Mouse (Mus musculus) embryonic facial prominence, embryonic 10.5 days (tissue): ENCODE results near the gene Btbd35f3. TPM values are rescaled to one million over a fixed set of nuclear protein-coding genes. Genes with fewer than 3 reads are reported as not detected.
"Not testable (repeated sequence)": the region's sequence is repeated elsewhere in the genome, so short reads cannot be mapped to it uniquely, and the experiment has no call there.

ENCODE experiments used
- DNase-seq: peaks from one replicate; pipeline ENCODE4 v3.0.0-alpha.2; 2017; ENCODE audit warnings: low spot score
- H3K27ac ChIP-seq: fragments of 300-500 bp; sonication (generic); replicated peaks from 2 replicates; pipeline ENCODE4 v1.5.1; 2016; ENCODE audit warnings: mild to moderate bottlenecking
- H3K27me3 ChIP-seq: fragments of 300-500 bp; sonication (generic); replicated peaks from 2 replicates; pipeline ENCODE4 v1.6.1; 2016; ENCODE audit warnings: low read depth, mild to moderate bottlenecking; ENCODE audit not compliant: poor library complexity, severe bottlenecking
- H3K36me3 ChIP-seq: fragments of 300-500 bp; sonication (generic); replicated peaks from 2 replicates; pipeline ENCODE4 v1.6.1; 2016; ENCODE audit warnings: mild to moderate bottlenecking, moderate library complexity
- H3K4me1 ChIP-seq: fragments of 300-500 bp; sonication (generic); 2 replicates; pipeline ENCODE4 v1.6.1; 2016
- H3K4me3 ChIP-seq: fragments of 300-500 bp; sonication (generic); 2 replicates; pipeline ENCODE4 v1.5.1; 2016; ENCODE audit warnings: mild to moderate bottlenecking, moderate library complexity
- H3K9me3 ChIP-seq: fragments of 300-500 bp; sonication (generic); 2 replicates; pipeline ENCODE4 v1.6.1; 2016; ENCODE audit warnings: mild to moderate bottlenecking
- WGBS: fragments of 180-500 bp; shearing (Covaris S2); methylation state at CpG from one replicate; pipeline ENCODE4 v1.1.7; 2016; 5-methylcytosine and 5-hydroxymethylcytosine counted together
- polyA plus RNA-seq: library from polyadenylated mRNA; unstranded; fragments of >200 nt; fragmentation: Nextera tagmentation; extraction: Ambion mirVana; gene quantifications from 2 replicates; pipeline ENCODE4 v1.2.1, GENCODE M21; 2016

Btbd35f3 gene
- polyA plus RNA-seq = not detected in 2 replicates

DNA sequence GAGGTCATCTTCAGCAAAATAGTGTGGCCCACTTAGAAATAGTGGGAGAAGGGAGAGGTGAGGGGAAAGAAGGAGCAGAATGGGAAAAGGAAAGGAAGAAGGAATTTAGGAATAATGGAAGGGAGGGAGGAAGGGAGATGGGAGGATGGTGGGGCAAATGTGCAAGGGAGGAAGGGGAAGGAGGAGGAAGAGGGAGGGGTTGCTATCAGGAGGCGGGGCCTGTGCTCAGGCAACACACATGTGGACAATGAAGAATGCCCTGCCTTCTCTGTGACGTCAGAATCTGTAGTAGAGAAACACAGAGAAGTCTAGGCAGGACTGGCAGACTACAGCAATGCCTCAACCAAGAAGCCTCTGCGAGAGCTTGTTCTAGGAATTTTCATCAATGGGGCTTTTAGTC, at the start of gene Btbd35f3:
Btbd35f3 (plus strand) TSS at position 301 of the 400 bp plus-strand sequence.
- not testable (repeated sequence) for DNase-seq, H3K27me3 ChIP-seq, H3K27ac ChIP-seq, H3K9me3 ChIP-seq, H3K4me1 ChIP-seq, H3K36me3 ChIP-seq, H3K4me3 ChIP-seq
- no CpG with 5 or more reads among the region's 3 CpGs for WGBS

Other genes starting within 250 kb of the Btbd35f3 start
- not detected in 2 replicates for gene Btbd35f16, start 80.7 kb upstream of the Btbd35f3 start, polyA plus RNA-seq
- not detected in 2 replicates for gene Btbd35f28, start 158.9 kb downstream of the Btbd35f3 start, polyA plus RNA-seq